Mouse (Mus musculus) liver, embryonic 15.5 days (tissue): ENCODE results near the gene Fxyd3. TPM values are rescaled to one million over a fixed set of nuclear protein-coding genes. Genes with fewer than 3 reads are reported as not detected.

Experiments used
- ATAC-seq: fragments of 200-750 bp; cut with Nextera tagmentation; 2 replicates; pipeline ENCODE4 v1.8.0; 2017; ENCODE audit warnings: moderate number of reproducible peaks, mild to moderate bottlenecking, moderate library complexity; ENCODE audit not compliant: insufficient read depth
- H3K27ac ChIP-seq: fragments of 300-500 bp; sonication (generic); replicated peaks from 2 replicates; pipeline ENCODE4 v1.5.1; 2015; ENCODE audit warnings: mild to moderate bottlenecking, inconsistent platforms
- H3K27me3 ChIP-seq: fragments of 300-500 bp; sonication (generic); 2 replicates; pipeline ENCODE4 v1.6.1; 2015; ENCODE audit warnings: mild to moderate bottlenecking, inconsistent platforms
- H3K36me3 ChIP-seq: fragments of 300-500 bp; sonication (generic); replicated peaks from 2 replicates; pipeline ENCODE4 v1.6.1; 2015; ENCODE audit warnings: moderate library complexity, mild to moderate bottlenecking, inconsistent platforms
- H3K4me1 ChIP-seq: fragments of 300-500 bp; sonication (generic); replicated peaks from 2 replicates; pipeline ENCODE4 v1.6.1; 2015; ENCODE audit warnings: inconsistent platforms
- H3K4me2 ChIP-seq: fragments of 300-500 bp; sonication (generic); 2 replicates; pipeline ENCODE4 v1.6.1; 2015; ENCODE audit warnings: moderate library complexity, mild to moderate bottlenecking, inconsistent platforms
- H3K4me3 ChIP-seq: fragments of 300-500 bp; sonication (generic); replicated peaks from 2 replicates; pipeline ENCODE4 v1.5.1; 2015; ENCODE audit warnings: mild to moderate bottlenecking, inconsistent platforms
- H3K9ac ChIP-seq: fragments of 300-500 bp; sonication (generic); 2 replicates; pipeline ENCODE4 v1.6.1; 2015; ENCODE audit warnings: moderate library complexity, mild to moderate bottlenecking, inconsistent platforms
- H3K9me3 ChIP-seq: fragments of 300-500 bp; sonication (generic); replicated peaks from 2 replicates; pipeline ENCODE4 v1.6.1; 2016; ENCODE audit warnings: inconsistent platforms
- WGBS: fragments of 180-500 bp; shearing (Covaris S2); methylation state at CpG from one replicate; pipeline ENCODE4 v1.1.7; 2015; ENCODE audit warnings: mixed read lengths; ENCODE audit not compliant: insufficient replicate concordance; 5-methylcytosine and 5-hydroxymethylcytosine counted together
- polyA plus RNA-seq: library from polyadenylated mRNA; unstranded; fragments of >200 nt; fragmentation: Nextera tagmentation; extraction: Ambion mirVana; gene quantifications from 2 replicates; pipeline ENCODE4 v1.2.1, GENCODE M21; 2015

Fxyd3 gene
- polyA plus RNA-seq, 1 experiment from 2014 or later: 0.35 TPM

DNA sequence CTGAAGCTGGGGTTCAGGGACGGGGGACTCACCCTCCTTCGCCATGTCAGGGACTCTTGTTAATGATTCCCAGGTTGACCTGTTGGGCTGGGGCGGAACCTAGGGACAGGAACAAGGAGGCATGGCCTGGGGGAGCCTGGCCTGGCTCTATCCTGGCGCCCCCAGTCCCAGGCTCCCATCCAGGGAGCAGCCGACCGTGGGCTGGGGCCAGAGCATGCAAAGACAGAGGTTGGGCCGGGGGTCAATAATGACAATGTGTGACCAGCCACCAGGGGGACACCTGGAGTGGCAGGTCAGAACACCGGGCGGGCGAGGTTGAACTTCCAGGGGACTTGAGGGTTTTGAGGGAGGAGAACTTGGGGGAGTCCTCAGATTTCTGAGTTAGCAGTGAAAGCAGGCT, 38.1 kb upstream of the Fxyd3 start:
- Histone ChIP-seq H3K4me1 (peaks cover 40% of the 10 kb centered on the region), H3K9ac (0 out of 2 replicates have a peak overlapping the region, but pooled peaks have one; percentile 11), H3K27ac (peak overlapping the region; percentile 82), H3K36me3 (no peaks in the 10 kb centered on the region), H3K27me3 (no peaks in the 10 kb centered on the region), H3K4me3 (peak overlapping the region; percentile 47), H3K4me2 (peak overlapping the region; percentile 43), H3K9me3 (no peaks in the 10 kb centered on the region)
- 54% methylated on average over 10 of the region's 10 CpGs for WGBS
- ATAC-seq: peak; percentile 10; the same call in 1 of the 2 replicates

GRCm38 (mm10) chr7:31113800-31114199, 37.3 kb upstream of the Fxyd3 start:
- no peaks in the 10 kb centered on the region for H3K36me3 ChIP-seq
- peak overlapping the region; percentile 47 for H3K4me3 ChIP-seq
- H3K4me2 ChIP-seq: peak overlapping the region; percentile 43
- no peaks in the 10 kb centered on the region for H3K9me3 ChIP-seq
- ATAC-seq: no peak
- H3K4me1 ChIP-seq: peaks cover 43% of the 10 kb centered on the region
- H3K9ac ChIP-seq: no peak overlapping the region
- WGBS: 58% methylated on average over 6 of the region's 6 CpGs
- H3K27ac ChIP-seq: 0 out of 2 replicates have a peak overlapping the region, but pooled peaks have one; percentile 38
- no peaks in the 10 kb centered on the region for H3K27me3 ChIP-seq

- H3K4me2 ChIP-seq: no peak overlapping the region
- H3K27ac ChIP-seq: no peak overlapping the region
- WGBS: 17% methylated on average over 4 of the region's 4 CpGs
- H3K9me3 ChIP-seq: no peaks in the 10 kb centered on the region
- H3K4me1 ChIP-seq: peaks cover 42% of the 10 kb centered on the region
- no peak for ATAC-seq
- no peak overlapping the region for H3K9ac ChIP-seq
- no peaks in the 10 kb centered on the region for H3K27me3 ChIP-seq
- H3K4me3 ChIP-seq: no peak overlapping the region
- no peaks in the 10 kb centered on the region for H3K36me3 ChIP-seq
Measured at GRCm38 (mm10) chr7:31112036-31112435, 35.5 kb upstream of the Fxyd3 start.

DNA sequence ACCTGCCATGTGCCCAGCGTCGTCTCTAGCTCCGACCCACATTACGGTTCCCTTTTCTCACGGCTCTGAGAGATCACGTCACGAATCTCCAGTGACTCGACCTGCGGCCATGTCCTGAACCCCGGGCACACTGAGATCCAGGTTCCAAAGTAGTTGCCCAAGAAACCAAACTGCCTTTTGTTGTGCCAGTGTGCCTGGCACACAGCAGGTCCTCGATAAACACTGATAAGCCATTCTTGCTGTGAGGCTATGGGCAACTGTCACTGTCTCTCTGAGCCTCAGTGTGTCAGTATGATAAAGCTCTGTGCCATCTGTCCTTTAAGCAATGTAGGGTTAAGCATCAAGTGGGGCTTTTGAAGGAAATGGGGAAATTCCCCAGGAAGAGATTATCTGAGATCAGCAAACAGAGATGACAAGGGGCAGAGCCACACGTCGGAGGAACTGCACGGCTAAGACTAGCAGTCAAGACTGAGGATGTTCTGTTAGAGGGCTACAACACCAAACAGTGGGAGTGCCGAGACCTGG, 34.4 kb upstream of the Fxyd3 start:
- Histone ChIP-seq H3K9ac (no peak overlapping the region), H3K4me2 (no peak overlapping the region), H3K4me3 (no peak overlapping the region), H3K9me3 (no peaks in the 10 kb centered on the region), H3K27me3 (no peaks in the 10 kb centered on the region), H3K36me3 (no peaks in the 10 kb centered on the region), H3K27ac (no peak overlapping the region), H3K4me1 (peaks cover 32% of the 10 kb centered on the region)
- no peak for ATAC-seq
- WGBS: 35% methylated on average over 15 of the region's 15 CpGs

DNA sequence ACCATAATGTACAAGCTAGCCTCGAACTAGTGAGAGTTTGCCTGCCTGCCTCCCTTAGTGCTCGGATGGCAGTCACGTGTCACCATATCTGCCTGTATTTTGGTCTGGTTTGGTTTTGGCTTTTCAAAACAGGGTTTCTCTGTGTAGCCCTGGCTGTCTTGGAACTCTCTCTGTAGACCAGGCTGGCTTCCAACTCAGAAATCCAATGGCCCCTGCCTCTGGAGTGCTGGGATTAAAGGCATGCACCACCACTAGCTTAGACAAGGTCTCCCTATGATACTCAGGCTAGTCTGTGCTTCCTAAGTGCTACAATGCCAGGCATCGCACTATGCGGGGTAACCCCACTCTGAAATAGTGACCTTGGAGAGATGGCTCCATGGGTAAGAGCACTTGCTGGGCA, 33.3 kb upstream of the Fxyd3 start:
- WGBS: 63% methylated on average over 5 of the region's 5 CpGs
- no peak overlapping the region for H3K4me3 ChIP-seq
- H3K27ac ChIP-seq: no peak overlapping the region
- H3K4me1 ChIP-seq: peaks cover 22% of the 10 kb centered on the region; the same call in 1 of the 2 replicates
- H3K4me2 ChIP-seq: no peak overlapping the region
- no peaks in the 10 kb centered on the region for H3K36me3 ChIP-seq
- ATAC-seq: no peak
- no peaks in the 10 kb centered on the region for H3K9me3 ChIP-seq
- H3K27me3 ChIP-seq: no peaks in the 10 kb centered on the region
- H3K9ac ChIP-seq: no peak overlapping the region

GRCm38 (mm10) chr7:31109091-31109490, 32.6 kb upstream of the Fxyd3 start:
- no peaks in the 10 kb centered on the region for H3K27me3 ChIP-seq
- peaks cover 22% of the 10 kb centered on the region; the same call in 1 of the 2 replicates for H3K4me1 ChIP-seq
- no peaks in the 10 kb centered on the region for H3K9me3 ChIP-seq
- no peak overlapping the region for H3K9ac ChIP-seq
- 41% methylated on average over 7 of the region's 7 CpGs for WGBS
- no peak overlapping the region for H3K4me3 ChIP-seq
- no peak for ATAC-seq
- H3K36me3 ChIP-seq: no peaks in the 10 kb centered on the region
- H3K4me2 ChIP-seq: no peak overlapping the region
- no peak overlapping the region for H3K27ac ChIP-seq

- no peaks in the 10 kb centered on the region for H3K36me3 ChIP-seq
- no peak overlapping the region for H3K9ac ChIP-seq
- H3K4me3 ChIP-seq: no peak overlapping the region
- 69% methylated on average over 11 of the region's 11 CpGs for WGBS
- H3K4me1 ChIP-seq: peaks cover 22% of the 10 kb centered on the region; the same call in 1 of the 2 replicates
- no peaks in the 10 kb centered on the region for H3K27me3 ChIP-seq
- ATAC-seq: no peak
- H3K4me2 ChIP-seq: no peak overlapping the region
- no peaks in the 10 kb centered on the region for H3K9me3 ChIP-seq
- no peak overlapping the region for H3K27ac ChIP-seq
Measured at GRCm38 (mm10) chr7:31107781-31108180, 31.3 kb upstream of the Fxyd3 start.

DNA sequence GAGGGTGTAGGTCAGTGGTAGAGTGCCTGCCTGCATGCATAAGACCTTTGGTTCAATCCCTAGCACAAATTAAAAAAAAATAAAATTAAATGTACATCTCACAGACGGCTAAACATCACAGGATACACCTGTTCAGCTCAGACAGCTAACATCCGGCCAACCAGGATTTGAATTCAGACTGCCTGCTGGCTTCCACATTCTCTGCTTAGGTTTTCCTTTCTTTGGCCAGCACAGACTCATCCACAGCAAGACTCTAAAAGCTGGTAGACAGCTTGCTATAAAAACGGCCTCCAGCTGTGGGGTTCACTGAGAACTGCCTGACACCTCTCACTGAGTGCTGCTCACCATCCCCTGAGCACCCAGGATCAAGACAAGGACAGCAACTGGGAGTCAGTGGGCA, 29.7 kb upstream of the Fxyd3 start:
- no peak overlapping the region for H3K4me3 ChIP-seq
- WGBS: 35% methylated on average over 3 of the region's 3 CpGs

GRCm38 (mm10) chr7:31105061-31105768, 28.7 kb upstream of the Fxyd3 start:
- Histone ChIP-seq H3K4me1 (0 out of 2 replicates have a peak, but pooled peaks cover 6% of the 10 kb centered on the region), H3K27ac (no peak overlapping the region), H3K36me3 (no peaks in the 10 kb centered on the region), H3K9me3 (no peaks in the 10 kb centered on the region), H3K4me2 (0 out of 2 replicates have a peak overlapping the region, but pooled peaks have one; percentile 15), H3K4me3 (no peak overlapping the region), H3K9ac (no peak overlapping the region), H3K27me3 (no peaks in the 10 kb centered on the region)
- 32% methylated on average over 15 of the region's 15 CpGs for whole genome bisulfite sequencing
- no peak for ATAC-seq

More for the DNA sequence above, 29.7 kb upstream of the Fxyd3 start:
- H3K9me3 ChIP-seq: no peaks in the 10 kb centered on the region
- H3K27me3 ChIP-seq: no peaks in the 10 kb centered on the region
- no peak for ATAC-seq
- no peaks in the 10 kb centered on the region for H3K36me3 ChIP-seq
- H3K4me1 ChIP-seq: peaks cover 11% of the 10 kb centered on the region; the same call in 1 of the 2 replicates
- no peak overlapping the region for H3K27ac ChIP-seq
- no peak overlapping the region for H3K4me2 ChIP-seq
- no peak overlapping the region for H3K9ac ChIP-seq

GRCm38 (mm10) chr7:31100786-31101185, 24.3 kb upstream of the Fxyd3 start:
- Histone ChIP-seq H3K9ac (no peak overlapping the region), H3K9me3 (no peaks in the 10 kb centered on the region), H3K36me3 (0 out of 2 replicates have a peak, but pooled peaks cover 2% of the 10 kb centered on the region), H3K4me3 (no peak overlapping the region), H3K27ac (no peak overlapping the region), H3K27me3 (no peaks in the 10 kb centered on the region), H3K4me2 (no peak overlapping the region), H3K4me1 (0 out of 2 replicates have a peak, but pooled peaks cover 3% of the 10 kb centered on the region)
- no peak for ATAC-seq
- 52% methylated on average over 14 of the region's 14 CpGs for whole genome bisulfite sequencing

- H3K36me3 ChIP-seq: 0 out of 2 replicates have a peak, but pooled peaks cover 2% of the 10 kb centered on the region
- H3K4me3 ChIP-seq: no peak overlapping the region
- no peaks in the 10 kb centered on the region for H3K27me3 ChIP-seq
- H3K4me1 ChIP-seq: 0 out of 2 replicates have a peak, but pooled peaks cover 3% of the 10 kb centered on the region
- H3K4me2 ChIP-seq: no peak overlapping the region
- H3K27ac ChIP-seq: no peak overlapping the region
- no peaks in the 10 kb centered on the region for H3K9me3 ChIP-seq
- H3K9ac ChIP-seq: no peak overlapping the region
- WGBS: 65% methylated on average over 6 of the region's 6 CpGs
- no peak for ATAC-seq
Measured at GRCm38 (mm10) chr7:31099612-31099982, 23.1 kb upstream of the Fxyd3 start.
